Comparison of ENCODE assay signal across 16 mouse cellular contexts in the genomic region with DNA sequence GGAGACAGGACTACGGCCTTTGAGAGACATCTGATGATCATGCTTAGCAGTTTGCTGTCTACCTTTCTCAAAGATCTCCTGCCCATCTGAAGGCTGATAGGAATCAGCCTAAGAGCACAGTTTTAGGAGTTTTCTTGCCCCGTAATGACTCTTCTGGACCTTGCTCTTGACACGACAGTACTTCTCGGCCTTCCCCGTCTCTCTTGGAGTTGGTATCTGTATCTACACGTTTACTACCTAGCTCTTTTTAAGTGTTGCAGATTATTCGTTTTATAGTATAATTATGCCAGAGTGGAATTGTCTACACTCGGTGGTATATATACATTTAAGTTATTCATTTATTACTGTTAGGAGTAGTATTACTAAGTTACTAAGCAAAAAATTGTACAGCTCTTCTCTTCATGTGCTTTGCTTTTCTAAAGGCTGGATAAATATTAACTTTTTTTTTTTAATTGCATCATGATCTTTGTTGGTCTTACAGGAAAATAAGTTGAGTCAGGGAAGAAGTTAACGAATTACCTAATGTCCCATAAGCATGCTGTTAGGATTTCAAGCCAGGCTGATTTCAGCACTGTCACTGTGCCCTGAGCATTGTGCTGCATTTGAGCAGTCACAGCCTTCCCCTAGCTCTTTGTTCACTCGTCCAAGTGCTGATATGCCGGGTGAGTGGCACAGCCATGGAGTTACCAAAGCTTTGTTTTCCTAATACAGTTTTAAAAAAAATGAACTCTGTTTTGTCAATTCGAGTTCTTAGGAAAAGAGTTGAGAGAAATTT.
A peak's percentile ranks its signal among the peaks of the same experiment; 100 is the strongest.
DNase-seq lines count a peak whose midpoint lies in the region; ATAC-seq and TF ChIP-seq lines count a peak whose summit lies in the region.
"Had no signal": no experiment of that assay in that cellular context is flagged by ENCODE, and none has a peak within 500 bp of the region (broad histone marks: within the 10 kb centered on the region; RNA-seq: fewer than 3 reads in every experiment).

No protein-coding gene starts in this region.

- no peak overlapping the region for H3K9ac ChIP-seq in heart, embryonic 12.5 days
- no peak overlapping the region for H3K9ac ChIP-seq in heart, embryonic 14.5 days (ENCODE audit: low read length)
- H3K9ac ChIP-seq in intestine, postnatal 0 days (ENCODE audit: low read depth, low read length), result no peak overlapping the region
- H3K9ac ChIP-seq in midbrain, embryonic 16.5 days (ENCODE audit: low read depth, low read length), result no peak overlapping the region
- H3K9ac ChIP-seq: embryonic facial prominence, embryonic 12.5 days; forebrain, postnatal 0 days; lung, embryonic 14.5 days had no signal

- H3K27ac ChIP-seq in heart, embryonic 12.5 days (ENCODE audit: poor library complexity, severe bottlenecking), result no peak overlapping the region
- H3K27ac ChIP-seq in heart, embryonic 10.5 days, result no peak overlapping the region
- H3K27ac ChIP-seq in left cerebral cortex, adult 2 months, result 0 out of 2 replicates have a peak overlapping the region, but pooled peaks have one; percentile 4
- H3K27ac ChIP-seq in heart, embryonic 14.5 days (replicated peaks in 1 of 2; ENCODE audit: control insufficient read depth in 1 of 2, insufficient read depth in 1 of 2, low read depth in 2 of 2, low read length in 2 of 2), result peak overlapping the region in 1 of 2 experiments; percentile 34; a peak in 1 of 4 replicates
- H3K27ac ChIP-seq in intestine, postnatal 0 days (ENCODE audit: low read depth, low read length), result no peak overlapping the region
- H3K27ac ChIP-seq in forebrain, embryonic 10.5 days, result no peak overlapping the region
- no peak overlapping the region for H3K27ac ChIP-seq in midbrain, embryonic 16.5 days (ENCODE audit: low read length)
- H3K27ac ChIP-seq: embryonic facial prominence, embryonic 12.5 days; macrophage had no signal

- no peak overlapping the region for H3K4me3 ChIP-seq in heart, embryonic 12.5 days
- H3K4me3 ChIP-seq in heart, embryonic 10.5 days, result no peak overlapping the region
- H3K4me3 ChIP-seq in left cerebral cortex, adult 2 months, result no peak overlapping the region
- no peak overlapping the region for H3K4me3 ChIP-seq in heart, embryonic 14.5 days (ENCODE audit: control insufficient read depth in 1 of 2, insufficient read depth in 1 of 2, low read depth in 1 of 2, low read length in 2 of 2)
- no peak overlapping the region for H3K4me3 ChIP-seq in intestine, postnatal 0 days (ENCODE audit: low read depth, low read length)
- H3K4me3 ChIP-seq in forebrain, embryonic 10.5 days, result no peak overlapping the region
- no peak overlapping the region for H3K4me3 ChIP-seq in midbrain, embryonic 16.5 days (ENCODE audit: low read depth, low read length)
- H3K4me3 ChIP-seq: embryonic facial prominence, embryonic 12.5 days had no signal

- peak; percentile 72; the same call in 1 of the 2 replicates for ATAC-seq in heart, embryonic 12.5 days (ENCODE audit: insufficient number of reproducible peaks, low FRiP score)
- ATAC-seq in heart, embryonic 14.5 days (ENCODE audit: insufficient number of reproducible peaks, insufficient read depth, low FRiP score, low read depth), result 0 out of 2 replicates have a peak, but pooled peaks have one; percentile 69
- ATAC-seq in intestine, postnatal 0 days, result peak; percentile 76
- ATAC-seq in midbrain, embryonic 16.5 days, result no peak
- ATAC-seq: hindbrain, embryonic 16.5 days had no signal

- no peaks in the 10 kb centered on the region for H3K9me3 ChIP-seq in heart, embryonic 12.5 days (replicated peaks)
- no peaks in the 10 kb centered on the region for H3K9me3 ChIP-seq in heart, embryonic 10.5 days
- no peaks in the 10 kb centered on the region for H3K9me3 ChIP-seq in heart, embryonic 14.5 days (ENCODE audit: control insufficient read depth, low read length)
- no peaks in the 10 kb centered on the region for H3K9me3 ChIP-seq in intestine, postnatal 0 days (ENCODE audit: control insufficient read depth)
- H3K9me3 ChIP-seq in forebrain, embryonic 10.5 days, result no peaks in the 10 kb centered on the region
- no peaks in the 10 kb centered on the region for H3K9me3 ChIP-seq in midbrain, embryonic 16.5 days (replicated peaks; ENCODE audit: control insufficient read depth, low read length, poor library complexity, severe bottlenecking)
- H3K9me3 ChIP-seq: embryonic facial prominence, embryonic 12.5 days had no signal

- no peak for TF ChIP-seq CTCF in left cerebral cortex, adult 2 months (IDR thresholded peaks at IDR 0.05)
- no peak for TF ChIP-seq CTCF in intestine, postnatal 0 days (IDR thresholded peaks at IDR 0.05; ENCODE audit: low read depth)

- WGBS in heart, embryonic 12.5 days, result 66% methylated on average over 12 of the region's 12 CpGs
- WGBS in heart, embryonic 10.5 days, result 70% methylated on average over 12 of the region's 12 CpGs
- 61% methylated on average over 12 of the region's 12 CpGs for WGBS in heart, embryonic 14.5 days
- WGBS in intestine, postnatal 0 days, result 55% methylated on average over 12 of the region's 12 CpGs
- 89% methylated on average over 12 of the region's 12 CpGs for WGBS in forebrain, embryonic 10.5 days
- 86% methylated on average over 12 of the region's 12 CpGs for WGBS in midbrain, embryonic 16.5 days

- no peaks in the 10 kb centered on the region for H3K36me3 ChIP-seq in heart, embryonic 12.5 days
- H3K36me3 ChIP-seq in heart, embryonic 10.5 days, result no peaks in the 10 kb centered on the region
- H3K36me3 ChIP-seq in heart, embryonic 14.5 days (ENCODE audit: control insufficient read depth, insufficient read depth, low read length), result no peaks in the 10 kb centered on the region
- H3K36me3 ChIP-seq in intestine, postnatal 0 days (ENCODE audit: control insufficient read depth, insufficient read depth), result no peaks in the 10 kb centered on the region
- peaks cover 5% of the 10 kb centered on the region for H3K36me3 ChIP-seq in forebrain, embryonic 10.5 days (replicated peaks)
- no peaks in the 10 kb centered on the region for H3K36me3 ChIP-seq in midbrain, embryonic 16.5 days (ENCODE audit: control insufficient read depth, insufficient read depth, low read length)
- H3K36me3 ChIP-seq: embryonic facial prominence, embryonic 12.5 days had no signal

- H3K4me1 ChIP-seq in heart, embryonic 12.5 days (replicated peaks), result peaks cover 62% of the 10 kb centered on the region
- H3K4me1 ChIP-seq in heart, embryonic 10.5 days, result peaks cover 45% of the 10 kb centered on the region
- H3K4me1 ChIP-seq in heart, embryonic 14.5 days (ENCODE audit: control insufficient read depth in 2 of 2, insufficient read depth in 2 of 2, low read length in 2 of 2), result peaks cover 20 to 58% of the 10 kb centered on the region in 2 experiments
- 0 out of 2 replicates have a peak, but pooled peaks cover 2% of the 10 kb centered on the region for H3K4me1 ChIP-seq in intestine, postnatal 0 days (replicated peaks; ENCODE audit: control insufficient read depth, insufficient read depth, low read length)
- H3K4me1 ChIP-seq in forebrain, embryonic 10.5 days, result peaks cover 9% of the 10 kb centered on the region; the same call in 1 of the 2 replicates
- no peaks in the 10 kb centered on the region for H3K4me1 ChIP-seq in midbrain, embryonic 16.5 days (ENCODE audit: control insufficient read depth, insufficient read depth, low read length)
- H3K4me1 ChIP-seq: embryonic facial prominence, embryonic 12.5 days had no signal

- no peak overlapping the region for H3K4me2 ChIP-seq in heart, embryonic 12.5 days
- peak overlapping the region; percentile 28; the same call in 1 of the 2 replicates for H3K4me2 ChIP-seq in heart, embryonic 14.5 days (ENCODE audit: low read length)
- 0 out of 2 replicates have a peak overlapping the region, but pooled peaks have one; percentile 3 for H3K4me2 ChIP-seq in intestine, postnatal 0 days (replicated peaks; ENCODE audit: low read depth)
- no peak overlapping the region for H3K4me2 ChIP-seq in midbrain, embryonic 16.5 days (ENCODE audit: low read length)
- H3K4me2 ChIP-seq: embryonic facial prominence, embryonic 12.5 days; lung, embryonic 14.5 days; midbrain, embryonic 11.5 days had no signal

- intact Hi-C loops in left cerebral cortex, adult 2 months (cut with DNase I), result loop anchor here (1.0 kb wide), 1 partner anchor 43 kb away; no protein-coding TSS in a partner anchor

- no peak for DNase-seq in heart, embryonic 10.5 days (ENCODE audit: low spot score)
- DNase-seq in left cerebral cortex, adult 2 months (ENCODE audit: extremely low spot score in 1 of 2, low spot score in 2 of 2), result no peak
- no peak for DNase-seq in left cerebral cortex, adult 18-20 months (ENCODE audit: low spot score in 2 of 2)
- no peak for DNase-seq in forebrain, embryonic 10.5 days (ENCODE audit: extremely low spot score, low spot score)
- DNase-seq: B cell, adult 2 months; cerebellum, adult 9-10 months; forebrain, postnatal 0 days had no signal

- H3K27me3 ChIP-seq in heart, embryonic 12.5 days (replicated peaks), result no peaks in the 10 kb centered on the region
- H3K27me3 ChIP-seq in heart, embryonic 10.5 days (ENCODE audit: insufficient read depth, poor library complexity, severe bottlenecking), result no peaks in the 10 kb centered on the region
- no peaks in the 10 kb centered on the region for H3K27me3 ChIP-seq in heart, embryonic 14.5 days (ENCODE audit: control insufficient read depth, insufficient read depth, low read length)
- no peaks in the 10 kb centered on the region for H3K27me3 ChIP-seq in intestine, postnatal 0 days (replicated peaks; ENCODE audit: control insufficient read depth, insufficient read depth, low read length)
- no peaks in the 10 kb centered on the region for H3K27me3 ChIP-seq in forebrain, embryonic 10.5 days (ENCODE audit: poor library complexity, severe bottlenecking)
- no peaks in the 10 kb centered on the region for H3K27me3 ChIP-seq in midbrain, embryonic 16.5 days (ENCODE audit: control insufficient read depth, insufficient read depth, low read depth, low read length)
- H3K27me3 ChIP-seq: embryonic facial prominence, embryonic 12.5 days had no signal

Comparison
In these comparisons a context has a peak if more than half of its experiments do, and no peak if none do; other contexts are left out.
1. H3K4me2 ChIP-seq: peak in heart, embryonic 14.5 days (single experiment) and intestine, postnatal 0 days (single experiment); none in heart, embryonic 12.5 days (single experiment) and midbrain, embryonic 16.5 days (single experiment).